9 mouse cellular contexts compared by ENCODE assay signal in the genomic region with DNA sequence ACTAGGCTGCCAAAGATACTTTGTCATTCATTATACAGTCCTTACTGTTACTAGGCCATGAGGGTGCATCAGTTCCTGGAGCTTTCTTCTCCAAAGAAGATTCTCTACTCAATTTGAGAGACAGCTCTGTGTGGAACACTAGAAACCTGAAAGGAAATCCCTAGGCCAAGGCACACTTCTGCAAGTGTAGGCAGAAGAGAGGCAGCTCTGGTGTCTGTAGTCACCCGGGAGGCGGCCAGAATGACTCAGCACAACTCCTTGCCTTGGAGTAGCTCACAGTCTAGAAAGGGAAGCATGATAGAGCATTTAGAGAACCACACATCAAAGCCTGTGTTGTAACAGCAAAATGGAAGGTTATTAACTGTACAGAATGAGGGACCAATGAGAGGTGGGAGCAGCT.
A peak's percentile ranks its signal among the peaks of the same experiment; 100 is the strongest.
DNase-seq lines count a peak whose midpoint lies in the region; ATAC-seq and TF ChIP-seq lines count a peak whose summit lies in the region.
"Had no signal": no experiment of that assay in that cellular context is flagged by ENCODE, and none has a peak within 500 bp of the region (broad histone marks: within the 10 kb centered on the region; RNA-seq: fewer than 3 reads in every experiment).

No protein-coding gene starts in this region.

- DNase-seq in kidney, adult 11 months: peak; percentile 43
- no peak for DNase-seq in kidney, postnatal 14 days
- peak; percentile 80 for DNase-seq in R1 (ENCODE audit: low read depth, low spot score)
- DNase-seq in gastrocnemius, postnatal 36 days: peak; percentile 57 to 62
- no peak for DNase-seq in thymus, adult 2 months

- no peak overlapping the region for H3K4me3 ChIP-seq in liver, embryonic 12.5 days
- no peak overlapping the region for H3K4me3 ChIP-seq in stomach, embryonic 15.5 days (replicated peaks)
- H3K4me3 ChIP-seq in thymus, adult 2 months (ENCODE audit: control insufficient read depth, insufficient read depth, low read length): no peak overlapping the region
- H3K4me3 ChIP-seq: heart, embryonic 15.5 days had no signal

- no peak overlapping the region for H3K4me2 ChIP-seq in liver, embryonic 12.5 days
- H3K4me2 ChIP-seq in stomach, embryonic 15.5 days: no peak overlapping the region
- H3K4me2 ChIP-seq: heart, embryonic 15.5 days had no signal

- H3K4me1 ChIP-seq in liver, embryonic 12.5 days: peaks cover 16% of the 10 kb centered on the region; the same call in 1 of the 2 replicates
- H3K4me1 ChIP-seq in stomach, embryonic 15.5 days: 0 out of 2 replicates have a peak, but pooled peaks cover 11% of the 10 kb centered on the region
- no peaks in the 10 kb centered on the region for H3K4me1 ChIP-seq in thymus, adult 2 months (replicated peaks; ENCODE audit: control insufficient read depth, insufficient read depth, low read length)

- ATAC-seq in liver, embryonic 12.5 days: peak; percentile 64
- 0 out of 2 replicates have a peak, but pooled peaks have one; percentile 36 for ATAC-seq in stomach, embryonic 15.5 days (ENCODE audit: insufficient read depth, low FRiP score, low read depth)
- no peak for ATAC-seq in inflammation-experienced regulatory T-cells, adult 6 months

- no peak for TF ChIP-seq POLR2A in thymus, adult 2 months (IDR thresholded peaks at IDR 0.05; ENCODE audit: control insufficient read depth, extremely low read depth, insufficient read depth, low read length, poor library complexity)

- H3K9me3 ChIP-seq in liver, embryonic 12.5 days (replicated peaks): no peaks in the 10 kb centered on the region
- no peaks in the 10 kb centered on the region for H3K9me3 ChIP-seq in stomach, embryonic 15.5 days
- H3K9me3 ChIP-seq: heart, embryonic 15.5 days had no signal

- intact Hi-C loops in gastrocnemius, postnatal 36 days (cut with DNase I): no loop called here

- no peak overlapping the region for H3K9ac ChIP-seq in liver, embryonic 12.5 days
- no peak overlapping the region for H3K9ac ChIP-seq in stomach, embryonic 15.5 days
- H3K9ac ChIP-seq: heart, embryonic 15.5 days had no signal

- H3K36me3 ChIP-seq in liver, embryonic 12.5 days: peaks cover 36% of the 10 kb centered on the region
- H3K36me3 ChIP-seq in stomach, embryonic 15.5 days: peaks cover 21% of the 10 kb centered on the region
- no peaks in the 10 kb centered on the region for H3K36me3 ChIP-seq in thymus, adult 2 months (ENCODE audit: control insufficient read depth, insufficient read depth, low read length)

- no peak for TF ChIP-seq CTCF in thymus, adult 2 months (IDR thresholded peaks at IDR 0.05; ENCODE audit: borderline replicate concordance, control insufficient read depth, extremely low read depth, insufficient read depth, low read length, poor library complexity)

- no peaks in the 10 kb centered on the region for H3K27me3 ChIP-seq in liver, embryonic 12.5 days (replicated peaks)
- H3K27me3 ChIP-seq in stomach, embryonic 15.5 days (replicated peaks): no peaks in the 10 kb centered on the region
- H3K27me3 ChIP-seq in thymus, adult 2 months (ENCODE audit: control insufficient read depth, insufficient read depth, low read length): no peaks in the 10 kb centered on the region
- H3K27me3 ChIP-seq: heart, embryonic 15.5 days had no signal

- no peak overlapping the region for H3K27ac ChIP-seq in liver, embryonic 12.5 days
- H3K27ac ChIP-seq in stomach, embryonic 15.5 days: no peak overlapping the region
- H3K27ac ChIP-seq in thymus, adult 2 months (ENCODE audit: control insufficient read depth, insufficient read depth, low read length): no peak overlapping the region
- H3K27ac ChIP-seq: heart, embryonic 15.5 days had no signal

- 21% methylated on average over 2 of the region's 2 CpGs for WGBS in liver, embryonic 12.5 days (ENCODE audit: insufficient replicate concordance)
- WGBS in stomach, embryonic 15.5 days: 67% methylated on average over 2 of the region's 2 CpGs
- 16% methylated on average over 2 of the region's 2 CpGs for WGBS in thymus, adult 2 months

Comparison
In these comparisons a context has a peak if more than half of its experiments do, and no peak if none do; other contexts are left out.
1. DNase-seq: peak in kidney, adult 11 months (single experiment), R1 (single experiment) and gastrocnemius, postnatal 36 days (2 of 2); none in kidney, postnatal 14 days (single experiment) and thymus, adult 2 months (single experiment).